Mouse (Mus musculus): ENCODE results near the gene Slc7a4. TPM values are rescaled to one million over a fixed set of nuclear protein-coding genes. Genes with fewer than 3 reads are reported as not detected.
"Not testable (repeated sequence)": the region's sequence is repeated elsewhere in the genome, so short reads cannot be mapped to it uniquely, and the experiment has no call there.

Slc7a4 gene
- total RNA-seq, 1 experiment: 2.9 TPM

GRCm38 (mm10) chr16:17556907-17557306 is 26.1 kb downstream of the Slc7a4 start:
- Histone ChIP-seq H3K4me3 (ENCODE audit: insufficient read depth in 1 of 2, low read depth in 1 of 2, low read length in 2 of 2, poor library complexity in 1 of 2, severe bottlenecking in 1 of 2) (no peak overlapping the region), H3K4me1 (ENCODE audit: control insufficient read depth in 2 of 2, insufficient read depth in 2 of 2, low read length in 2 of 2, poor library complexity in 1 of 2) (peaks cover 2 to 30% of the 10 kb centered on the region in 2 experiments; a peak in 3 of 4 replicates), H3K9me3 (ENCODE audit: control insufficient read depth, insufficient read depth, low read depth, low read length) (no peaks in the 10 kb centered on the region), H3K27ac (ENCODE audit: insufficient read depth, low read depth, low read length, poor library complexity, severe bottlenecking) (no peak overlapping the region), H3K9ac (ENCODE audit: insufficient read depth, low read depth, low read length, poor library complexity, severe bottlenecking) (no peak overlapping the region), H3K36me3 (ENCODE audit: control insufficient read depth, insufficient read depth, low read length, poor library complexity, severe bottlenecking) (no peaks in the 10 kb centered on the region)
- in situ Hi-C loops (cut with MboI; ENCODE audit: low sequenced_read_pairs in 2 of 2, unreplicated experiment in 2 of 2): no loop called here
- DNase-seq (ENCODE audit: low read depth, low spot score): no peak
- TF ChIP-seq HCFC1 (IDR thresholded peaks at IDR 0.05; ENCODE audit: borderline replicate concordance, insufficient read depth, low read length) (no peak), ZNF384 (IDR thresholded peaks at IDR 0.05; ENCODE audit: low read depth, low read length) (no peak)

GRCm38 (mm10) chr16:17556180-17556579 is 26.8 kb downstream of the Slc7a4 start:
- in situ Hi-C loops (cut with MboI; ENCODE audit: low sequenced_read_pairs in 2 of 2, unreplicated experiment in 2 of 2): no loop called here
- H3K4me3 ChIP-seq (ENCODE audit: insufficient read depth in 1 of 2, low read depth in 1 of 2, low read length in 2 of 2, poor library complexity in 1 of 2, severe bottlenecking in 1 of 2): no peak overlapping the region
- no peak for TF ChIP-seq HCFC1 (IDR thresholded peaks at IDR 0.05; ENCODE audit: borderline replicate concordance, insufficient read depth, low read length)
- no peak for TF ChIP-seq MAFK (IDR thresholded peaks at IDR 0.05; ENCODE audit: insufficient read depth, low read depth, low read length)
- no peak for TF ChIP-seq CHD2 (IDR thresholded peaks at IDR 0.05; ENCODE audit: low read depth, low read length)
- TF ChIP-seq ZNF384 (IDR thresholded peaks at IDR 0.05; ENCODE audit: low read depth, low read length): no peak
- TF ChIP-seq ZC3H11A (IDR thresholded peaks at IDR 0.05; ENCODE audit: borderline replicate concordance, low read depth, low read length): no peak
- H3K9me3 ChIP-seq (ENCODE audit: control insufficient read depth, insufficient read depth, low read depth, low read length): no peaks in the 10 kb centered on the region
- H3K9ac ChIP-seq (ENCODE audit: insufficient read depth, low read depth, low read length, poor library complexity, severe bottlenecking): no peak overlapping the region
- H3K4me1 ChIP-seq (ENCODE audit: control insufficient read depth in 2 of 2, insufficient read depth in 2 of 2, low read length in 2 of 2, poor library complexity in 1 of 2): peaks cover 2 to 28% of the 10 kb centered on the region in 2 experiments; a peak in 3 of 4 replicates
- no peaks in the 10 kb centered on the region for H3K36me3 ChIP-seq (ENCODE audit: control insufficient read depth, insufficient read depth, low read length, poor library complexity, severe bottlenecking)
- no peak for DNase-seq (ENCODE audit: low read depth, low spot score)
- H3K27ac ChIP-seq (ENCODE audit: insufficient read depth, low read depth, low read length, poor library complexity, severe bottlenecking): no peak overlapping the region

- Histone ChIP-seq H3K4me3 (ENCODE audit: insufficient read depth in 1 of 2, low read depth in 1 of 2, low read length in 2 of 2, poor library complexity in 1 of 2, severe bottlenecking in 1 of 2) (peak overlapping the region in 1 of 2 experiments; percentile 47; a peak in 1 of 4 replicates), H3K27ac (ENCODE audit: insufficient read depth, low read depth, low read length, poor library complexity, severe bottlenecking) (peak overlapping the region; percentile 15; the same call in 1 of the 2 replicates), H3K4me1 (ENCODE audit: control insufficient read depth in 2 of 2, insufficient read depth in 2 of 2, low read length in 2 of 2, poor library complexity in 1 of 2) (peaks cover 0 to 21% of the 10 kb centered on the region in 2 experiments; a peak in 2 of 4 replicates)
- H3K9me3 ChIP-seq (ENCODE audit: control insufficient read depth, insufficient read depth, low read depth, low read length); in situ Hi-C loops (cut with MboI; ENCODE audit: low sequenced_read_pairs in 2 of 2, unreplicated experiment in 2 of 2); H3K9ac ChIP-seq (ENCODE audit: insufficient read depth, low read depth, low read length, poor library complexity, severe bottlenecking); DNase-seq (ENCODE audit: low read depth, low spot score); H3K36me3 ChIP-seq (ENCODE audit: control insufficient read depth, insufficient read depth, low read length, poor library complexity, severe bottlenecking): not testable (repeated sequence)
Observed at GRCm38 (mm10) chr16:17554702-17555101, 28.3 kb downstream of the Slc7a4 start.

DNA sequence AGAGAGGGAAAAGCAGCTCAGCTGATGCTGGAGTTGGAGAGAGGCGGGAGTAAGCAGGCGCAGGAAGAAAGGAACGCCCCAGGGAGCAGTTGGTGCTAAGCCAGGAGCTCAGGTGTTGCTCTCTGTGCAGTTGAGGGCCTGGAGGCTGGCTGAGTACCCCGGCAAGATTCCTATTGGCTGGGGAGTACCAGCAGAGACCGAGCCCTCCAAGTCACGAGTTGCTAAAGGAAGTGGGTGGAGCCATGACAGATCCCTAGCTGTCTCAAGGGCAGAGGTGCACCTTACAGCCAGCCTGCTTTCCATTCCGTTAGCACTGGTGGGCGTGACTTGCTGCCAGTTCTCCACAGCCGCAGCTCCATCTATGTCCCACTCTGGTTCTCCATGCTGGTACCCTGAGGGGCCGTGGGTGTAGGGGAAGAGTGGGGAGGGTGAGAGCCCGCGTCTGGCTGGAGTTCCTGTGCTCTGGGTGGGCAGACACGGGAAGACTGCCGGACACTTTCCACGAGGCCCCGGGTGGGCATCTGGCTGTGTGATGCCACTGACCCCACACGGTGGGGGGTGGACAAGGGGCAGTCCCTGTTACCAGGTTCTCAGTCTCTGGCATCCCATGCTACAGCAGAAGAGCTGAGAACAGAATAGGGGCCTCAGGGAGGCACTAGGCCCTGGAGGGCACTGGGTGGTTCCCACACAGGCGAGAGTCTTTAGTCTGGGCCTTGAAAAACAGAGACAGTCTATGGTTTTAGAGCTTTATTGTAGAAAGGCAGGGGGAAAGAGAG is 28.9 kb downstream of the Slc7a4 start:
- H3K9ac ChIP-seq (ENCODE audit: insufficient read depth, low read depth, low read length, poor library complexity, severe bottlenecking): peak overlapping the region; percentile 45; the same call in 1 of the 2 replicates
- no peaks in the 10 kb centered on the region for H3K36me3 ChIP-seq (ENCODE audit: control insufficient read depth, insufficient read depth, low read length, poor library complexity, severe bottlenecking)
- TF ChIP-seq CHD2 (IDR thresholded peaks at IDR 0.05; ENCODE audit: low read depth, low read length) (no peak), ZC3H11A (IDR thresholded peaks at IDR 0.05; ENCODE audit: borderline replicate concordance, low read depth, low read length) (no peak), MAFK (IDR thresholded peaks at IDR 0.05; ENCODE audit: insufficient read depth, low read depth, low read length) (no peak), HCFC1 (IDR thresholded peaks at IDR 0.05; ENCODE audit: borderline replicate concordance, insufficient read depth, low read length) (no peak)
- H3K4me3 ChIP-seq (ENCODE audit: insufficient read depth in 1 of 2, low read depth in 1 of 2, low read length in 2 of 2, poor library complexity in 1 of 2, severe bottlenecking in 1 of 2): peak overlapping the region; percentile 33 to 47
- H3K9me3 ChIP-seq (ENCODE audit: control insufficient read depth, insufficient read depth, low read depth, low read length): no peaks in the 10 kb centered on the region
- peak overlapping the region; percentile 54; the same call in 1 of the 2 replicates for H3K27ac ChIP-seq (ENCODE audit: insufficient read depth, low read depth, low read length, poor library complexity, severe bottlenecking)
- in situ Hi-C loops (cut with MboI; ENCODE audit: low sequenced_read_pairs in 2 of 2, unreplicated experiment in 2 of 2): no loop called here
- DNase-seq (ENCODE audit: low read depth, low spot score): peak; percentile 94
- H3K4me1 ChIP-seq (ENCODE audit: control insufficient read depth in 2 of 2, insufficient read depth in 2 of 2, low read length in 2 of 2, poor library complexity in 1 of 2): peaks cover 0 to 18% of the 10 kb centered on the region in 2 experiments; a peak in 2 of 4 replicates

GRCm38 (mm10) chr16:17552837-17553236 is 30.2 kb downstream of the Slc7a4 start:
- Histone ChIP-seq H3K9me3 (ENCODE audit: control insufficient read depth, insufficient read depth, low read depth, low read length) (no peaks in the 10 kb centered on the region), H3K4me1 (ENCODE audit: control insufficient read depth in 2 of 2, insufficient read depth in 2 of 2, low read length in 2 of 2, poor library complexity in 1 of 2) (peaks cover 0 to 9% of the 10 kb centered on the region in 2 experiments; a peak in 2 of 4 replicates), H3K36me3 (ENCODE audit: control insufficient read depth, insufficient read depth, low read length, poor library complexity, severe bottlenecking) (no peaks in the 10 kb centered on the region), H3K4me3 (ENCODE audit: insufficient read depth in 1 of 2, low read depth in 1 of 2, low read length in 2 of 2, poor library complexity in 1 of 2, severe bottlenecking in 1 of 2) (no peak overlapping the region), H3K9ac (ENCODE audit: insufficient read depth, low read depth, low read length, poor library complexity, severe bottlenecking) (no peak overlapping the region), H3K27ac (ENCODE audit: insufficient read depth, low read depth, low read length, poor library complexity, severe bottlenecking) (no peak overlapping the region)
- DNase-seq (ENCODE audit: low read depth, low spot score): no peak
- TF ChIP-seq ZNF384 (IDR thresholded peaks at IDR 0.05; ENCODE audit: low read depth, low read length) (no peak), HCFC1 (IDR thresholded peaks at IDR 0.05; ENCODE audit: borderline replicate concordance, insufficient read depth, low read length) (no peak), MAFK (IDR thresholded peaks at IDR 0.05; ENCODE audit: insufficient read depth, low read depth, low read length) (no peak), CHD2 (IDR thresholded peaks at IDR 0.05; ENCODE audit: low read depth, low read length) (no peak), ZC3H11A (IDR thresholded peaks at IDR 0.05; ENCODE audit: borderline replicate concordance, low read depth, low read length) (no peak)
- in situ Hi-C loops (cut with MboI; ENCODE audit: low sequenced_read_pairs in 2 of 2, unreplicated experiment in 2 of 2): no loop called here
